Mouse (Mus musculus): ENCODE measurements at regions not wholly inside any gene's neighbourhood (a gene's known extent, or its start where the extent isn't known, plus 50 kb on each side); places are given as distances from the start of the nearest gene placed in this dataset.

DNA sequence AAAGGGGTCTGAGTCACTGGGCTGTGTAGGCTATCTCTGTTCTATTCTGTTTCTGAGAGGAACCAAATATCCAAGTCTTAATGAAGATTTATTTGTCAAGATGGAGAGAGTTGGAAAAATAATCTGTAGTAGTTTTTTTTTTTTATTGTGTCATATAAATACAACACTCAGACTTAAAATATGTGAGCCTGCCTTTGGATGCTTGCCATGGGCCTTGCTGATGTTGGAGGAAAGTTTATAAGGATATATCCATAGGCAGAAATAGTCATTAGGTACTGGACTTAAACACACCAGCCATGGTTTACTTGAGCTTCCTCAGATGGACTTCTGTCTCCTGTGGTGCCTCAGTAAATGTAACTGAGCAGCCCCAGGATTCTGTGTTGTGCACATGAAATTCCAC, 635.8 kb upstream of the Adgrl2 start:
- DNase-seq (ENCODE audit: low read depth, low spot score), result no peak

DNA sequence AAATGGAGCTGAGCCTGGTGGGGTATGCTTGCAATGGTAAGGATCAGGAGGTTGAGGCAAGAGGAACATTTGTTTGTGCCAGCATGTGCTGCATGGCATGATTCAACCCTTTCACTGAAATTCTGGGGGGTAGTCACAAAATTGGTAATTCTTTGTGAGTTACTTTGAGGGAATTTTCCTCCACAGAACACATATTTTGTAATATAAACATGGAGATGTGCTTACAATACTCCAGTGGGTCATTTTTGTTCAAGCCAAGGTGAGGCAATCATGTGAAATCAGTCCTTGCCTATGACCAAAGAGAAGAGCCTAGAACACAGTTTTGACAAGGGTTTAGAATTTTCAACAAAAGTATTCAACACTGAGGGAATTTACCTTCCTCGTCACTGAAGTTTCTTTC, 635.1 kb upstream of the Adgrl2 start:
- no peak for DNase-seq (ENCODE audit: low read depth, low spot score)

DNA sequence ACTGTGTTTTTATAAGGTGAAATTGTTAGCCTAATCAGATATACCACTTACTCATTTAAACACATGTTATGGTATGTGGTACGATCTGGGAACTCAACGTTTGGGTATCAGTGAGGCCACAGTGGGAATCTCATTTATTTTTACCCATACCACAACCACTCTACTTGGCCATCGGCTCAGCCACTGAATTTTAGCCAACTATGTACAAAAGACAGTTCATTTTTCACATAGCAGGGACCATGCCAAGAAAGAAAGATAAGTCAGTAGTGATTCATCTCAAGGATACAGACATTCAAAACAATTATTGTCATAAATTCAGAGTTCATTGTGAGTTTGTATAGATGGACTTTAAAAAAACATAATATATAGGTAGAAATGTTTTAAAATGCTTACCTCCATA, 634.7 kb upstream of the Adgrl2 start:
- DNase-seq (ENCODE audit: low read depth, low spot score), result no peak

DNA sequence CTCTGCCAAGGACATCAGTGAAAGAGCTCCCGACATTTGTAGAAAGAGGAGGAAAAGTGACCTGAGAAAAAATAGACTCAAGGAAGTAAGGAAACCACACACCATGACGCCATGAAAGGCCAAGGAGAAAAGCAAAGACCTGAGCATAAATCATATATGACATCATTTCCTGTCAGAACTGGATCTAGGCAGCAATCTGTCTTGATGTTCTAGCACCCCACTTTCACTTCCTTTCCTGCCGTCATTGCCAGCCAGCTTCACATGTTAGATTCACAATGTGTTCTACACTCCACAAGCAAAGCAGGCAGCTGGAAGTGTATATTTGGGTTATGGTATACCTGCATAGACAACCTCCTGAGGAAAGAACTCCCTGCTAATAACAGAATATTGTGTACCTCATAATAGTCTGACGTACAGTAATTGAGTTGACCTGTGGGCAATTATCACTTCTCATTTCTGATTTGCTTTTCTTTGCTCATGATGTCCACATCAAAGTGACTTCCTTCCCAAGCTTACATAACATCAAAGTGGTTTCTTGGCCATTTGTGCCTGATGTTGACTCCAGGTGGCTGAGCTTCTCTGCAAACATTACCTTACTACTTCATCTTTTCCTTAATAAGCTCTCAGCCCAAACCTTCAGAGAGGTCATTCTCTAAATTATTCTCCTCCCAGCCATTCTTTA, 633.6 kb upstream of the Adgrl2 start:
- DNase-seq (ENCODE audit: low read depth, low spot score), result peak; percentile 2

DNA sequence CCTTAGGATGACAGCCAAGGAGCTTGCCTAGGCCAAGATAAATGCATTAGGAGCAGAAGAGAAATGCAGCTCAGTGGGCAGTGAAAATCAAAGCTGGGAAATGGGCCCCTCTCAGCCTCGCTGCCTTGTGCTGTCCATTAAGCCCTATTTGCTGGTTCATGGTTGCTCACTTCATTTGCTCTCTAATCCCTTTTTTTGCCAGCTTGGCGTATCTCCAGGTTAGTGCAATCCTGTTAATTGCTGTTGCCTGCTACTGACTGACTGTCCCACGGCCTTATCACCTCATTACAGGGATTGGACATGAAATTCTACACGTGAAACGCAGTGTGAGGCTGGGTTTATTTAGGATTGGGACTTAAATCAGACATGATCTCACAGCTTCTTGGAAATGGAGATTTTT, 613.5 kb upstream of the Adgrl2 start:
- no peak for DNase-seq (ENCODE audit: low read depth, low spot score)

DNA sequence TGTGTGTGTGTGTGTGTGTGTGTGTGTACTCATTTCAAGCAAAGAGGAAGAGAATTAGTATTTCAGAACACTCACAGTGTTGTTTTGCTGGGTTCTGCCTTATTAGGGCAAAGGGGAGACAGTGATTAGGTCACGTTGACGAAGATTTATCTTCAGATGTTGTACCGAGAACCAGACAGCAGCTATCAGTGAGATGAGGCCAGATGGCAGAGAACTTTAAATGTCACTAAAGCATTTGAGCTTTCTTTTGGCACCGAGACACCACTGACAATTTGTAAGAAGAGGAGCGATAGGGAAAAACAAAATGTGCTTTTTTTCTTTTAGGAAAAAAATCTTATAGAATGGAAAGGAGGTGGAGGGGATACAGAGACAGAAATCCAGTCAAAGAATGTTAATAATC, 610.9 kb upstream of the Adgrl2 start:
- DNase-seq (ENCODE audit: low read depth, low spot score), result no peak

DNA sequence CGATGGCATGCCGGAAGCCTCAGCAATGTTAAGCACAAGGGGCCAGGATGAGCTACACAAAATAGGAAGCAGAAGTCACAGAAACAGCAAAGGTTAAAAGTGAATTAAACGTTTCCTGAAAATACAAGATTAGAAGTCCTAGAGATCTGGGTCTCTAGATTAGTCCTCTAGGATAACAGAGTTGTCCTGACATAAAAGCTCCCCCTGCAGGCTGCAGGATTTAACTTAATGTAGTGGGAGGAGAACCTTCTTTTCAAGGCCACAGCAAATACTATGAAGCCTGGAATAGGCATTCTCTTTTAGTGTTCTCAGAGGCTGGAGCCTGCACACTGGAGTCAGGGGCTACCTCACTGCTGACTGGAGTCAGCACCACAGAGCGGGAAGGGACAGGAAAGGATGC, 604.1 kb upstream of the Adgrl2 start:
- DNase-seq (ENCODE audit: low read depth, low spot score), result no peak

DNA sequence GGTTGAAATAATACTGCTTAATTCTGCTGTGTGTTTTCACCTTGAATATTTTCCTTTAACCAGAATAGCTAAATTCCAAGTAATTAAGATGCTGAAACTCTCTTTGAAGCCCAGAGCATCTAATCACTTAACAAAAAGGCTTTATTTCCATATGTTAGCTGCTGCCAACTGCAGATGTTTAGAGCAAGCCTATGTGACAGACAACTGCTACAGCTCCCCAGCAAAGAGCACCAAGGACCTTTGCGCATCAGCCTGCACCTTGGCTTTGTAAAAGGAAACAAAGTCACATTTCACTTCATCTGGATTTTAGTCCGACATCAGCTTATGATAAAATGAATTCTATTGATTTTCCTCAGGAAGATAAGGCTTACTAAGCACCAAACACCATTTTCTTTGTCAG, 595.4 kb upstream of the Adgrl2 start:
- DNase-seq (ENCODE audit: low read depth, low spot score), result no peak

DNA sequence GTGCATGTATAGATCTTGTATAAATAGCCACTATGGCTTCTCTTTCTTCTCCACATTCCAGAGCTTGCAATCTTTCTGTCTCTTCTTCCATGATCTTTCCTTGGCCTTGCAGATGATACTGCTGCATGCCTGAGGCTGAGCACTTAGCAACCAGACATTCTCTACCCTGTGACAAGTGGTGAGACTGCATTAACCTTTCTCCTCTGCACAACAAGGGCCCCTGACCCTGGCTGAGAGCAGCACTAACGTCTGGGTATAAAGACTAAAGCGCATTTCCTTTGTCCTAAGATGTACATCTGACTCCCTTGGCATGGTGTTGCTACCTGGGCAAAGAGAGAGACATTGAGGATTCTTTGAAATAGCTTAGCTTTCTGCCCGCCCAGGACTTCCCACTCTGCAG, 590.8 kb upstream of the Adgrl2 start:
- no peak for DNase-seq (ENCODE audit: low read depth, low spot score)

DNA sequence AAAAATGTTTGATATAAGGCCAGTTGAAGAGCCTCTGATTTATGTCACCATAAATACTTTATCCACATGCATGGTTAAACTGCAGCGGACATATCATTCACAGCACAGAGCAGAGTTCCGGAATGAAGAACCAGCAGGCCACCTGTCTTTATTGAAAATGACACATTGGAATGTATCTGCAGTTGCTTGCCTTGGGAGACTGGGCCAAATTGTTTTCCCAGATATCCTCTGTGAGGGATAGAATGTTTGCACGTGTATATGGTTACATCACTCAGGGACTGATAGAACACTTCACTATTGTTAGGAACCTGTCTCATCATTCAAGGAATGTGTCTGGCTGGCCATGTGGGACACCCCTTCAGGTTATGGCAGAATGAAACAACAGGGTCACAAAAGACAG, 585.3 kb upstream of the Adgrl2 start:
- no peak for DNase-seq (ENCODE audit: low read depth, low spot score)

DNA sequence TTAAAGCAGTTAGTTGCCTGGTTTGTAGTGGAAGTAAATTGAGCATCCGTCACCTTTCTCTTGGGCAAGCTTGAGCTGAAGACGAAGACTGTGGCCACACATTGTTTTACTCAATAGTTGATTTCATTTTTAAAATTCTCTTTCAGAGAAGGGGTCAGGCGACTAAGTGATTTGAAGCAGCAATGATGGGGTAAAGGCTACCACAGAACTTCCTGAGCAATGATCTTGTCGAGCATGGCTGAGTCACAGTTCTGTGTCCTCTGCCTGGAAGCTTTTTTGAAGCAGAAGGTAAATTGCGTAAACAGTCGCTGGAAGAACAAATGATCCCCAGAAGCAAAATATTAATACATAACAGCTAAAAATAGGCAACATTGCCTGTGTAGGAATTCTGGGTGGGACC, 576.5 kb upstream of the Adgrl2 start:
- no peak for DNase-seq (ENCODE audit: low read depth, low spot score)

DNA sequence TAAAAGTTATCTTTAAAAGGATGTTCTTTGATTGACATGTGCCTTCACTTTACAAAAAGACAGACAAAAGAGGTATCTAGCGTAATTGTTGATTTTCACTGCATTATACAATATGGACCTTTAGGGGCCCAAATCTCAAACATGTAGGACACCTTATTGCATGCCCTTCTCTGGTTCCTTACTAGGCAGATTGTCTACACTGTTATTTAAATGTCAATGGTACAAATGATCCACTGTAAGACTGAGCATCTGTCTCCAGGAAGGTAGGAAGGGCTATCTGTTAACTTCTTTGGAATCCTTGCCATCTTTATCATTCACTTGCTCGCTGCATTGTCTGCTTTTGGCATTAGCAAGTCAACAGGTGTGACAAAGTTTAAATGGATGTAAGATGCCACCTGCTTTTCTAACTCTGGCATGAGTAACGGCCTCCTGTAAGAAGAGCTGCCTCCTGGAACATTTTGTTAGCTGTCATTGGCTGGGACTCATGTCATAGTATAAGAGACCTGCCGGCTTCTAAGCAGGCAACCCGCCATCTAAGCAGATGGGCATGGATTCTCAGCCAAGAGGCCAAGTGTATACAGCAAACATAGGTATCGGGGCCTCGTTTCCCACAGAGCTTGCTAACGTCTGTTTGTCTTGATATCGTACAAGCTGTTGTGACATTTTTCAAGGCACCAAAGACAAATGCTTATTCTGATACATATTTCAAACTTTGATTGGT, 560.0 kb upstream of the Adgrl2 start:
- DNase-seq (ENCODE audit: low read depth, low spot score), result no peak

DNA sequence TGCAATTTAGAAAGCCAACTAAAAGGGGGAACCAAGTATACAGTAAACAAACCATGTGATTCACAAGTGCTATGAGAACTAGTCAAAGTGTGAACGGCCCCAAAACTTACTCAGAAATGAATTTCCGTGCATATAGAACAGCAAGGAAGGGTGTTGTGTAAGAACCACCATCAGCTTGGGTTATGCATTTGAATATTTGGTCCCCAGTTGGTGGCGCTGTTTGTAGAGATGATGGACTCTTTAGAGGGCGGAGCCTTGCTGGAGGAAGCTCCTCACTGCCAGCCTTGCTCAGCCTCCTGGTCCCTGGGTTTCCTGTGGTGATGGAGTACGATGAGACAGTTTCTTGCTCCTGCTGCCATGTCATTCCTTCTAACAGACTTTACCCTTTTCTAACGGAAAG, 556.7 kb upstream of the Adgrl2 start:
- no peak for DNase-seq (ENCODE audit: low read depth, low spot score)

DNA sequence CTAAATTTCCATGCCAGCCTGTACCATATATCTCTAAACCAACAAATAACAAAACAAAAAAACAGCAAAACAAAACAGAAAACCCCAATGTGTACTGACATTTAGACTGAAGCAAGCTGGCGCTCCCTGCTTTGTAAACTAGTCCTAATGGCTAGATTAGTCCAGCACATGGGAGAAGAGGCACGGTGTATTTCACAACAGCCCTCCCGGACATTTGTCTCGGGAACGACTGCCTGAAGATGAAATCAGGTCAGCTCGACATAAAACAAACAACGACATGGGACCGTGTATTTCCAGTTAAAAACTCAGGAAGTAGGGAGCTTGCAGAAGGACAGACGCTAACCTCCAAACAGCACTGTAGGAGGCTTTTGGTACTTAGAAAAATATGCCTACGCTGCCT, 555.9 kb upstream of the Adgrl2 start:
- DNase-seq (ENCODE audit: low read depth, low spot score), result no peak

DNA sequence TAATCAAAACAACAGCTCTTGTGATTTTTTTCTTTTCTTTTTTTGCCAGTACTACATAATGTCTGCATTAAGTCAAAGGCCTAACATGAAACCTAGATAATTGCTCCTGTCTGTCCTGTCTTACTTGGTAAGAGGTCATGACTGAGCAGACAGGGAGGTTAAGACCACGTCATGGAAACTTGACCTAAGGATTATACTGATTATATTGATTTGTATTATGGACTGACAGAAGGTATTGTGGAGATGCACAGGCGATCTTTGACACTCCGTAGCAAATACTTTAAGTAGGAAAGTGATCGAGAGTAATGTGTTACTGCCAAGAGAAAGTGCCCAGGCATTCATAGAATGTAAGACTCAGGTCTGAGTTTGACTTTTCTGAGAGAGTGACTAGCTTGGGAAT, 543.8 kb upstream of the Adgrl2 start:
- DNase-seq (ENCODE audit: low read depth, low spot score), result no peak

DNA sequence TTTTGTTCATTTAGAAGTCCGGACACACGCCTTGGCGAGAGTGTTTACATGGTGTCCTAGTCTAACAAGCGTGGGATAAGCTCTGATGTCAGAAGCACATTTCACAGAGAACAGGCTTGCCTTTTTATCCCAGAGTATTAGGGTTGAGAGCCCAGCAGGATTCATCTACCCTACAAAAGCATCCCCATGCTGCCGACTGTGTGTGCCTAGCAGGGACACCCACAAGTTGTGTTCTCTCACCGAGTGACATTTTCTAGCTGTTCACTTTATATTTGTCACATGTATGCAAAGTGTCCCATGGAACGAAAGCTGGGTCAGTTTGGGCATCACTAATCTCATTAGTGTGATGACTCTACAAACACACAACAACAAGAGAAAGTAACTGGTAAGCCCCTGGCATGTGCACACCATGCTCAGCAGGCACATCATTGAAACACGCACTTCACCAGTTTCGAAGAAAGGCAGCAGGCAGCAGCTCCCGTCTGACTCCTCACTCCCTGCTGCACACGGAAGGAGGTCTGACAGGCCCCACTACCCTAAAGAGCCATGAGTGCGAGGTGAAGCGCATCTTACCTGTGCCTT, 539.8 kb upstream of the Adgrl2 start:
- DNase-seq (ENCODE audit: low read depth, low spot score), result no peak

DNA sequence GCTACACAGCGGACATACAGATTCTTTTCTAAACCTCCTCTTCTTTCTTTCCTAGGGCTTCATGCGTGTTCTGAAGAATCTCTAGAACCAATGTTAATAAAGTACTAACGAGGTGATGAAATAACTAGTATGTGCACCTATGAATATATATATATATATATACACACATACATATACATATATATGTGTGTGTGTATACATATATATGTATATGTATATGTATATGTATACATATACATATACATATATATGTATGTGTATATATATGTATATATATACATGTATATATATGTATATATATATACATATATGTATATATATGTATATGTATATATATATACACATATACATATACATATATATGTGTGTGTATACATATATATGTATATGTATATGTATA, 536.2 kb upstream of the Adgrl2 start:
- DNase-seq (ENCODE audit: low read depth, low spot score), result no peak

DNA sequence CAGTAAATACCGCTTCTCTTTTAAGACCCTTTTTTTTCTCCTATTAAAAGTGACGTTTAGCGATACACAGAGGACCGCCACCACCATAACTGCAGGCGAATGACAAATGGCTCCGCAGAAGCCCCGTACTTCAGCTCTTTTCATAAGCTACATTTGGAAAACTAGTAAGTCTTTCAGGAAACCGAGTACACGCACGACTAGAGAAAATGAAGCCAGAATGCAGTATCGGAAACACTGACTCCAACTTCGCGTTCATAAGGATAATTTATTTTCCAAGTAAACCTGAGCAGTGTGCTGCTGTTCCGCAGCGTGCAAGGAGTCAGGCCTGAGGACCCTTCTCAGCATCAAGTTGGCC, 529.2 kb upstream of the Adgrl2 start:
- no peak for DNase-seq (ENCODE audit: low read depth, low spot score)

DNA sequence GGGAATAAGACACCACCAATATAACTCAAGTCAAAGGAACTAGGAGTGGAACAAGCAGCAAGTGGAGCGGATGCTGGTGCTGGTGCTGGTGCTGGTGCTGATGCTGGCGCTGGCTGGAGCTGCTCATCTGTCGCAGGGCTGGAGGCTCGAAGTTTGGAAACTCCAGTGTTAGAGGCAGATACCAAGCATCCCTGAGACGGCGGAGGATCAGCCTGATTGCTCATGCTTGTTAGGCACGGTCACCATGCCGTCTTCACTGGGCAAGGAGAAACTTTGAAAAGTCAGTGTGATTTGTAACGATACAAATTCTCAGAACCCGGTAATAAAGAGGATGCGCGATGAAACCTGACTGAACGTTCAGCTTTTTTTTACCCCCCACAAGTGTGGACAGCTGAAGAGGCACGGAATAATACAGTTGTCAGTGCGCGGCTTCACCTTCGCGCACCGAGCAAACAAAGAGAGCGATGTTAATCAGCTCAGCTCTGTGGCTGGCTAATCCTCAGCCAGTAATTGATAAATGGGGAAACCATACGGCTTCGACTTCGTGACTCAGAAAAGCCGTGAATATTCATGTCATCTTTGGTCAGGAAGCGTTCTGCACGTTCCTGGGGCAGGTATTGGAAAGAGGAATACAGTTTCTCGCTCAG, 528.7 kb upstream of the Adgrl2 start:
- DNase-seq (ENCODE audit: low read depth, low spot score), result no peak

DNA sequence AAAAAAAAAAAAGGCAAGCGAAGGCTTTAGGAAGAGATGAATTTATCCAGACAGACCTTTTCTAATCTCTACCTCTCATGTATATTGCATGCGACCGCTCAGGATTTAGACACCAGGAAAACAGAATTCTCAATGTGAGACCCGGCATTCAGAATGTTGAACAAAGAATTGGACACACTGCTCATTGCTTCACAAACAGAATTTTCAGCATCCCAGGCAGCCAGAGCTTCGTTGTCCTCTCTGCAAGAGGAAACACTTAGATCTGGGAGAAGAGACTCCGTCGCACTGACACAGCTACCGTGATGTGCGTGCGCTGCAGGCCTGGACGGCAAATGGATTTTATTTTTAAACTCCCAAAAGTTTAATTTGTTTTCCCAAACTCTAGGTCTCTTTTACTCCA, 527.2 kb upstream of the Adgrl2 start:
- no peak for DNase-seq (ENCODE audit: low read depth, low spot score)

DNA sequence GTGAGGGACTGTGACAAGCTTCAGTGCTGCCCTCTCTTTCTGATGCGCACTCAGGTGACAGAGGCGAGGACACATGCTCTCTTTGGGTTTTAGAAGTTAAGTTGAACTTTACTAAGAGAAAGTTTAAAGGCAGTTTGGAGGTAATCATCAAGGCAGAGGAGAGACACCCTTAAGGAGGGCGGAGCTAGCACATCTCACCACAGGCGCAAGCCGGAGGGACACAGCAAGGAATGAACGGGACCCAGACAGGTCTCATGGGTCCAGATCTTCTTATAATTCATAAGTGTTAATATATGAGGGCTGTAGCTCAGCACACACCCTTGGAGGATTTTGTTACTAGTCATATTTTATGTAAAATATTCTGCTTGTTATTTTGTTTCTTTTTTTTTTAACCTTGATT, 518.8 kb upstream of the Adgrl2 start:
- DNase-seq (ENCODE audit: low read depth, low spot score), result no peak

DNA sequence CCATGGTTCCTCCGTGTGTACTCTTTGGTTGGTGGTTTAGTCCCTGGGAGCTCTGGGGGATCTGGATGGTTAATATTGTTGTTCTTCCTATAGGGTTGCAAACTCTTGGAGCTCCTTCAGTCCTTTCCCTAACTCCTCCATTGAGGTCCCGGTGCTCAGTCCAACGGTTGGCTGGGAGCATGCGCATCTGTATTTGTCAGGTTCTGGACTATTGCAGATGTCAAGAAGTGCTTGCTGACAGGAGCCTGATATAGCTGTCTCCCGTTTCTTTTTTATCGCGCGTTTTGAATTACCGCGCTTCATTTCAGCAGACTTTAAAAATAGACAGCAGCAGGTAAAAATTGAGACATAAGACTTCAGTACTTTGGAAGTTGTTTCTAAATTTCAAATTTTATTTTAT, 518.3 kb upstream of the Adgrl2 start:
- no peak for DNase-seq (ENCODE audit: low read depth, low spot score)

DNA sequence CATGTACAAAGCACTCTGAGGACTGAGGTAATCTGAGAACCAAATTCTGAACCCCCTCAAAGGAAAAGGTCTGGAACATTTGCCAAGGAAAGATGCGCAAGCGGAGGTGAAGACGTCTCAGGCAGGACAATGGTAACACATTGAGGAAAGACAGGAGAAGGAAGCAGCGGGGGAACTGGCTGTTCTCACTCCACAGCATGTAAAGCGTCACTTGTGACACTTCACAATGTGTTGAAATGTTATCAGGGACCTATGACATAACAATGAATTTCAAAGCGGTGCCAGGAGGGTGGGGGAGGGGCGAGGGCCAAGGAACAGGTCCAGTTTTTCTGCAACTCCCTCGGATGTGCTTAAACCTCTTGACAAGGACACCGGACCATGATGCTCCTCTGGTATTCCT, 515.3 kb upstream of the Adgrl2 start:
- DNase-seq (ENCODE audit: low read depth, low spot score), result no peak
